Mouse (Mus musculus) adrenal gland, postnatal 10 days (tissue): Measurements from ENCODE around the gene Prpf19. TPM values are rescaled to one million over a fixed set of nuclear protein-coding genes. Genes with fewer than 3 reads are reported as not detected.

Experiments used
- DNase-seq: peaks from one replicate; pipeline ENCODE4 v3.0.0; 2021; ENCODE audit warnings: mixed read lengths
- total RNA-seq, 2 experiments: library from RNA; stranded (reverse); gene quantifications; 2 replicates each; pipeline ENCODE4 v1.2.3; 2021

Prpf19 gene
- total RNA-seq, 2 experiments from 2014 or later, result 124 to 163 TPM

DNA sequence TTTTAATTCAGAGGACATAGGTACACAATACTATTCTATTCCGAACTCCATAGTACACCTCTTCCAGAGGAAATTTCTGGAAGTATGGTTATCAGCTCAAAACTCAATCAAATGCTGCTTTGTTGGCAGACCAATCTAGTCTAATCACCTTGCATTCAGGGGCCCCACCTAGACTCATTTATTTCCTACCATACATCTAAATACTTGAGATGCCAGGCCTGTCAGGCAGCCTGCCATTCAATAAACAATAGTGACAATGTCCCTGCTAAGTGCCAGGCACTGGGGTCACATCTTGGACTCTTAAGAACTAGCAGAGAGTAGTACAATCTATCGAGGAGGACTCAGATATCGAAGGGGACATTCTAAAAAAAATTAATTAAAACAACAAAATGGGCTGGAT lies 2.8 kb upstream of the Prpf19 start:
- DNase-seq, result no peak

DNA sequence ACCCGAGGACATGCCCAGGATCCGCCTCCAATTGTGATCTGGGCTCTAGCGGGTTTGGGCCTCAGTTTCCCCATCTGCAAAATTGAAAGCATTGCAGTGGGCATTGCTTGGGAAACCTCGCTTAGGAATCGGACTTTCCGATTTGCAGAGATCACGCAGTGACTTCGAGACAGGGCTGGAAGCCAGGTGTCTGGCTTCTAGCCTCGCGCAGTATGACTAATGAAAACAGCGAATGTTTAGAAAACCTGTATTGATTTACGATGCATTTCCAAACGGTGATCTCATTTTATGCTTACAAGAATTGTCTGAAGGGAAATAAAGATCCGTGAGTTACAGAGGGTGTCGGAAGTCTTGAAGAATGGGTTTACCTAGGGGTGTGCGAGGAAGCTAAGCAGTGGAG lies 677 bp downstream of the Prpf19 start:
- DNase-seq, result peak; percentile 48

DNA sequence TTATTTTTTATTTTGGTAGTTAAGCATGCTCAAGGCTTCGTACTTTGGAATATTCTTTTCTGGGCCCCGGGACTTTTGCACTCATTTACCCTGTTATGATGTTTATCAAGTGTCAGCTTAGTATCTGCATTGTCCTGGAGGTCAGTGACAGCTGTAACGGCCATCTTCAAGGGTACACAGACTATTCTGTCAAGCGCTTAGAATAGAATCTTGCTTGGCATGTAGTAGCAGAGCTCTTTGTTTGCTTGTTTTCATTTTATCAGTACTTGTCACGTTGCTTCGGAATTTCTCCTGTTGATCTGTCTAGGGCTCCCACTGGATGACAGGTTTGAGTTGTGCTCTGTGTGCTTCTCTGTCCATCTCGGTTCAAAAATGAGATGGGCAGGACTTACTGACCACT lies 1.8 kb downstream of the Prpf19 start:
- DNase-seq, result no peak

DNA sequence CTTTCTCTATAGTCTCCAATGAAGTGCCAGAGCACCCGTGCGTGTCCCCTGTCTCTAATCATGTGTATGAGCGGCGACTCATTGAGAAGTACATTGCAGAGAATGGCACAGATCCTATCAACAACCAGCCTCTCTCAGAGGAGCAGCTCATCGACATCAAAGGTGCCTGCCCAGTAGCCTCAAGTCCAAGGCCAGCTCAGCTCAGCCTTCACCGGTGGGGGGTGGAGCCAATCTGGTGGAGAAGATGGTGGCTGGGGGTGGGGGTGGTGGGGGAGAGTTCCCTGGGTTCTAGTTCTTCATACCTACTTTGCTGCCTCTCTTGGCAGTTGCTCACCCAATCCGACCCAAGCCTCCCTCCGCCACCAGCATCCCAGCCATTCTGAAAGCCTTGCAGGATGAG lies 2.5 kb downstream of the Prpf19 start:
- DNase-seq, result peak; percentile 43

DNA sequence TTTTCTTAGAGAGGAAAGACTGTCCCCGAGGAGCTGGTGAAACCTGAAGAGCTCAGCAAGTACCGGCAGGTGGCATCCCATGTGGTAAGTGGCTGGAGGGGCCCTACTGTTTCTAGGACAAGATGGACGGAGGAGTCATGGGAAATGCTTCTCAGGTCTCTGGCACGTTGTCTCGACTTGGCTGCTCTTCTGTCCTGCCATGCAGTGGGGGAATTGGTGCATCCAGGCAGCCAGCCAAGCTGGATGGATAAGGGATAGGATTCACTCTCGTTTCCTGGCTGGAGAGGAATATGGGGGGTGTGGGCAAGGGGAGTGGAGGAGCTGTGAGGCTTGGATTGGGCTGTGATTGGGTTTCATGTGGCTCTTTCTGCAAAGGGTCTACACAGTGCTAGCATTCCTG lies 5.3 kb downstream of the Prpf19 start:
- no peak for DNase-seq

- no peak for DNase-seq
Observed at GRCm38 (mm10) chr19:10901046-10901445, 6.0 kb downstream of the Prpf19 start.

- DNase-seq, result no peak
Observed at GRCm38 (mm10) chr19:10904512-10904911, 9.5 kb downstream of the Prpf19 start.

DNA sequence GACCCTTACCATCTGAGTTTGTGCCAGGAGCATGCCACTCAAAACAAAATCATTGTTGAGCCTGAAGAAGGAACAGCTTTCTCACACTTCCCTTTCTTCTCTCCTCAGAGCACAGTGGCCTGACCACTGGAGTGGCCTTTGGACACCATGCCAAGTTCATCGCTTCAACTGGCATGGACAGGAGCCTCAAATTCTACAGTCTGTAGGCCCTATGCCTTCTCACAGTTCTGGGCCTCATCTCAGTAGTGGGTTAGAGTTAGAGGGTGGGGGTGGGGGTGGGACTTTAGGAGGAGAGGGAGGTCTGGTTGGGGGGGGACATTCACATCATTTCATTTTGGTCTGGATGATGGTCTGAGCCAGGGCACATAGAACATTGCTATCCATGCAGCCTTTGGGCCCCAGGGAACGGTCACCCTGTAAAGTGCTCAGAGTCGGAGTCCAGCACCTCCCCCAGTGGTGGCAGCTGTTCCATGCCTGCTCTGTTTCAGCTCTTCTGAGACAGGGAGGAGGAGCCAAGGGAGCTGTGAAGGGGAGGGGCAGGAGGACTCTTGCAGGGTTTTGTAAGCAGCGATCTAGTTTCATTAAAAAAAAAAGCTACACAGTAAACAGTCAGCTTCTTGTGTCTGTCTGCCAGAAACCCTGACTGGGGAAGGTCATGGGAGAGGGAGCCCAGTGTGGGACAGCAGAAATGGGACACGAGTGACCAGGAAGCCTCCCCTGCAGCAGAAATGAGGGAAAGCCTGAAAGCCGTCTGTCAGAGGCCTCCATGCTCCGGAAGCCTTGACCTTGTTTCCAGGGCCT lies 10.1 kb downstream of the Prpf19 start:
- DNase-seq, result peak; percentile 83

DNA sequence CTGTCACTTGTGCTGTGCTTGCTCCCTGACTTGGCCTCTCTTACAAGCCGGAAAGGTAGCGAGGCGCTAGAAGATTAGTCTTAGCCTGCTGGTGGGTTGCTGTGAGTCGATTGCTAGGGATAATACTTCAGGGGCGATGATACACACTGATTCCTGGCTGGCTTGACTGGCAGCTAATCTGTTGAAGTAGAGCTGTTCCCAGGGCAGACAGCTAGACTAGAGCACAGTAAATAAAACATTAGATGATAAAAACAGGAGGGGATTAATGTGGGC lies 10.6 kb downstream of the Prpf19 start:
- DNase-seq, result no peak

DNA sequence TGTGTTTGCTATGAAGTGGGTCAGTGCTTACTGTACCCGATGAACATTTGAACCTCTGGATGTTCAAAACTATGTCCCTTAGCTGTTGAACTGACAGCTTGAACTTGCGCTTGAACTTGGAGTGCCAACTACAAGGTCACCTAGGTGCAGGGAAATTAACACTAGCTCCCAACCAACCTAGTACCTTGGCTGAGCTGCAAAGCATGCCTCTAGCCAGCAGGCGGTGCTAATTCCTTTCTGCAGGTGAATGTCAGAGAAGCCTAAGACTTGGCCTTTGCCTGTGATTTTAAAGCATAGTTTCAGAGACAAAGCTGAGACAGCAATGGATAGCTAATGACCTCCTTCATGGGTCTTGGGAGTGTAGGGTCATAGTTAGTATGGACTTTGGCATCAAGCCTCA lies 12.9 kb downstream of the Prpf19 start:
- DNase-seq, result peak; percentile 67

GRCm38 (mm10) chr19:10909087-10909721 lies 14.2 kb downstream of the Prpf19 start:
- DNase-seq, result no peak

DNA sequence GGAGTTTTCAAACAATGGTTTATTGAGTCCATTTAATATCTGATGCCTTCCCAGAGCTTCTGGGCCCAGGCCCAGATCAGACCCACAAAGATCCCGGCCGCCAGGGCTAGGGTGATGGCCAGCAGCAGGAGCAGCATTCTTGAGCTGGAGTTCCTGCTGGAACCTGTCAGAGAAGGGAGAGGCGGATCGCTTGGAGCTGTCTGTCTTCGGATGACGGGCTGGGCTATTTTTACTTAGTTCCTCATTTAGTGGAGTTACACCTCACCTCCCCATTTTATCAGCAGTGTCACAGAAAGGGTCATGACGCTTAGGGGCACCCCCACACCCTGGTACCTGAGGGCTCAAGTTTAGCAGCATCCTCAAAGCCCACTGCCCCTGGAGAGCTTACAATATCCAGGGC lies 19.3 kb downstream of the Prpf19 start:
- DNase-seq, result no peak

- no peak for DNase-seq
Observed at GRCm38 (mm10) chr19:10914870-10915269, 19.8 kb downstream of the Prpf19 start.

- no peak for DNase-seq
Observed at GRCm38 (mm10) chr19:10916506-10916905, 21.5 kb downstream of the Prpf19 start.

GRCm38 (mm10) chr19:10918321-10918991 lies 23.4 kb downstream of the Prpf19 start:
- DNase-seq, result no peak

GRCm38 (mm10) chr19:10920532-10920931 lies 25.5 kb downstream of the Prpf19 start, which contains the start of gene Zp1:
TSS of gene Zp1 (minus strand) at chr19:10920632.
- DNase-seq, result no peak

GRCm38 (mm10) chr19:10921058-10921457 lies 26.0 kb downstream of the Prpf19 start:
- no peak for DNase-seq

GRCm38 (mm10) chr19:10924220-10924619 lies 29.2 kb downstream of the Prpf19 start:
- DNase-seq, result no peak

DNA sequence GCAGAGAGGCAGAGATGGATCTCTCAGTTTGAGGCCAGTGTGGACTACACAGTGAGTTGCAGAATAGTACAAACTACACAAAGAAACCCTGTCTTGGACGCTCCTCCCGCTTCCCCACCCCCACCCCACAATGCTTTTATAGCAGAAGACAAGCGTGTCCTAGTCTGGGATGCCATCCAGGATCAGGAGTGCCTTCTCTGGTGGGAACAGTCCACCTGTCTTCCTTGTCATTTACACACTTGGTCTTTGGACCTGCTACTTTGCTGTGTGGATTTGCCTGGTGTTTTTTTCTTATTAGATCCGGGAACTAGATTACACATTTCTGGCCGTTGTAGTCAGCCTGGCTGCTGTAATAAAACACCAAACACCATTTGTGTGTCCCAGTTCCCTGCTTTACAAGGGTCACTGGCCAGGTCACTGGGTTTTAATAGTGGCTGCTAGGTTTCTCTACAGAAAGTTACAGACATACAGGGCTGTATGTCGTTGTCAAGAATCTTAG lies 31.1 kb downstream of the Prpf19 start:
- DNase-seq, result no peak

DNA sequence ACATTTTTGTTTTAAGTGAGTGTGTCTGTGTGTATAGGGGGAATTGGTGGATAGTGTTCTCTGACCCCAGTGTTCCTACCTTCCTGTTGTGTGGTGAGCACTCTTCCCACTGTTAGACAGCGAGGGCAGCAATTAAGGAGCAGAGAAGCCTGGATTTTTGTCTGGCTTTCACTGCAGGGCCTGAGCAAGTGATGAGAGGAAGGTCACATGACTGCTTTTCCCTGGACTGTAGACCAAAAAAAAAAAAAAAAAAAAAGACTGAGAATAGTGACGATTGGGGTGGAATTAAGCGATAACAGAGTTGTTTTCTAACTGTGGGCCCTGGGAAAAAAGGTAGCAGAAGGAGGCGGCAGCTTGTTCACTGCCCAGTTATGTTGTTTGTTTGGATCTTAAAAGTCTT lies 31.6 kb downstream of the Prpf19 start:
- DNase-seq, result no peak

DNA sequence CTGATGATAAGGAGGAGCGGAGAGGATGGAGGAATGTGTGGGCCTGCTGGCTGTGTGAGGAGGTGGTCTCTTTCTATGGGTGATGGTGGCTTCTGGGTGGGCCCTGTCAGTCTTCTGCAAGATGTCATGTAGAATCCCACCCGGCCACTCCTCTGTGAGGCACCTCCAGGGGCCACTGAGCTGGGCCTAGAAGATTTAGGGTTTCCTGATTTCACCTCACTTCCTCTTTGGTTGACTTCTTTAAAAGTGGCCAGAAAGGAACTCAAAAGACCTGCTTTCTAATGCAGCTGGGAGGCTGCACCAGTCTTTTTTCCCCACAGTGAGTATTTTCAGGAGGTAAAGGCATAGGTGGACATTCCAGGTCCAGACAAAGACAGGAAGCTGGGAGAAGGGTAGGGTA lies 35.6 kb downstream of the Prpf19 start:
- no peak for DNase-seq

- DNase-seq, result no peak
Observed at GRCm38 (mm10) chr19:10935029-10935428, 40.0 kb downstream of the Prpf19 start.

GRCm38 (mm10) chr19:10936077-10936476 lies 41.0 kb downstream of the Prpf19 start:
- no peak for DNase-seq
